Mouse (Mus musculus) liver, embryonic 14.5 days (tissue): ENCODE results near the gene Ubtf.

Experiments
- CTCF ChIP-seq: IDR thresholded peaks from 2 replicates; pipeline ENCODE4 v1.5.1; 2016; ENCODE audit warnings: antibody characterized with exemption, low read depth, control low read depth
- EP300 ChIP-seq: IDR thresholded peaks from 2 replicates; pipeline ENCODE4 v1.6.1; 2016; ENCODE audit warnings: antibody characterized with exemption, low read depth

DNA sequence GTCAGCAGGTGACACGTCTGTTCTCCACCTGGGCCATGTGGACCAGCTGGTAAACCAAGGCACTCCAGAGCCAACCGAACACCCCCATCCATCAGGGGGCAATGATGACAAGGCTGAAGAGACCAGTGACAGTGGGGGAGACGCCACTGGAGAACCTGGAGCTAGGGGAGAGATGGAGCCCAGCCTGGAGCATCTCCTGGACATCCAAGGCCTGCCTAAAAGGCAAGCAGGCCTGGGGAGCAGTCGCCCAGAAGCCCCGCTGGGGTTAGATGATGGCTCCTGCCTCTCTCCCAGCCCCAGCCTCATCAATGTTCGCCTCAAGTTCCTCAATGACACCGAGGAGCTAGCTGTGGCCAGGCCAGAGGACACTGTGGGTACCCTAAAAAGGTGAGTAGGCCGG, 32.1 kb downstream of the Ubtf start:
- no peak for TF ChIP-seq CTCF
- no peak for TF ChIP-seq EP300
